Mouse (Mus musculus): ENCODE results near the gene Nup54.

Nup54 gene

DNA sequence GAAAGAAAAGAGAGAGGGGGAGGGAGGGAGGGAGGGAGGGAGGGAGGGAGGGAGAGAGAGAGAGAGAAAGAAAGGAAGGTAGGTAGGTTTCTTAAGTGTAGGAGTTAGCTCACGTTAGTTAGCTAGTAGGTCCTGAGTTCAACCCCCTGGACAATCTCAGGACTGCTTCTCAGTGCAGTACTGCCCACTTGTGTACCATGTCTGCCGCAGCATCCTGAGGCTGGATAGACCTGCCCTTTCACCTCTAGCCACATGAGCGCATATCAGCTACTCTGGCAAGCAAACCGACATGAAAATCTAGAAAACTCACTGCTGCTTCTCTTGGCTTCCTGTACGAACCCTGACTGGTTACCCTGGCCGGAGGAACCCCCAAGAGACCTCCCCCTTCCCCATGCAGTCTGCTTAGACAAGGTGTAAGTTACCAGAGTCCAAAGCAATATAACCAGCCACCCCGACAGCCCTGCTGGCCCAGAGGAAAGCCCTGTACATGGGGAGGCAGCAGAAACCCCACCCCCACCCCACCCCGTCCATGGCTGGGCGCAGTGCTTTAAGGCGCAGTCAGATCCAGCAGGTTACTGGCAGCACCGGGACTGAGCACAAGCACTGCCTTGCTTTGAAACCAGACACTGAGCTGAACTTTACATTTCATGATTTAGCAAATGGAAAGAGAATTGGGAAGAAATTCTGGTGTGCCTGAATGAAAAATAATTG is 21.6 kb downstream of the Nup54 start:
- peak; percentile 26 for DNase-seq (ENCODE audit: low read depth, low spot score)

DNA sequence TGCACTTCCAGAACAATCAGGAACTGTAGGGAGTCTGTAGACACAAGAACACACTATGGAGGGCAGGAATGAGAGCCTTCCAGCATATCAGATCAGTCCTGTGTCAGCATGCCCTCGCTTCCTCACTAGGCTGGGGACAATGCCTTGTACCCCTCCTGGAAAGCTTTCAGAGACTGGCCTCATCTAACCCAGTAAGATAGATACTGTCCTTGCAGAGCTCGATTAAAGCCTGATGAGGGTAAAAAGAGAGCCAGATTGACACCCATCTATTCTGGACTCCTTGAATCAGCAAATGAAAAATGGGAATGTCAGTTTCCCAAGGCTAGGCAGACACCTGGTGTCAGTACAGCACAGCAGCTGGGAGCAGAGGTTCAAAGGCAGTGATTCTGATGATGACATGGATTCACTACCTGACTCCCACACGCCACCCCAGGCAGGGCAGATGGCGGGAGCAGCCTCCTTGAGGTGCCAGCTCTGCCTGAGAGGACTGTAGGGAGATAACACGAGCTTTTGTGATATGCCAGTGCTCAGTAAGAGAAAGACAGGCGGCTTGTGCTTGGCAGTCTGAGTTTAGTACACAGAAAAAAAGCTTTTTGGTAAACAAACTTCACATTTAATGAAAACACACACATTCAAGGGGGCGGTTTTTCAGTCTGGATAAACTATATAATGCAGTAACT is 23.4 kb downstream of the Nup54 start:
- DNase-seq (ENCODE audit: low read depth, low spot score) = no peak

DNA sequence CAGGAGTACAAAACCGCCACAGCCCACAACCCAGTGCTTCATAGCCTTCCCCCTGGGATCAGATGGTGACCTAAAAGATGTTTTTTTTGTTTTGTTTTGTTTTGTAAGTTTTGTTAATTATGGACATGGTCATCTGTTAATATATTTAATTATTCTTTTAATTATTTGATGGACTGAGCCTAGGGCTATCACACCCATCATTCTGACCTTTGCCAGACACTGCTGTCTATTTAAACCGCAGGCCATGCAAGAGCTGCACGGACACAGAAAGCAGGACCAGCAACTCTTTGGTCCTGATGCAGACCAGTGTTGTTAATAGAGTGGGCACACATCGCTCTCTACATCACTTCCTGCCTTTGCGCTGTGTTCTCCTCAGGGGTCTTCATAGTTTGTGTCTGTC is 24.5 kb downstream of the Nup54 start:
- DNase-seq (ENCODE audit: low read depth, low spot score) = no peak

DNA sequence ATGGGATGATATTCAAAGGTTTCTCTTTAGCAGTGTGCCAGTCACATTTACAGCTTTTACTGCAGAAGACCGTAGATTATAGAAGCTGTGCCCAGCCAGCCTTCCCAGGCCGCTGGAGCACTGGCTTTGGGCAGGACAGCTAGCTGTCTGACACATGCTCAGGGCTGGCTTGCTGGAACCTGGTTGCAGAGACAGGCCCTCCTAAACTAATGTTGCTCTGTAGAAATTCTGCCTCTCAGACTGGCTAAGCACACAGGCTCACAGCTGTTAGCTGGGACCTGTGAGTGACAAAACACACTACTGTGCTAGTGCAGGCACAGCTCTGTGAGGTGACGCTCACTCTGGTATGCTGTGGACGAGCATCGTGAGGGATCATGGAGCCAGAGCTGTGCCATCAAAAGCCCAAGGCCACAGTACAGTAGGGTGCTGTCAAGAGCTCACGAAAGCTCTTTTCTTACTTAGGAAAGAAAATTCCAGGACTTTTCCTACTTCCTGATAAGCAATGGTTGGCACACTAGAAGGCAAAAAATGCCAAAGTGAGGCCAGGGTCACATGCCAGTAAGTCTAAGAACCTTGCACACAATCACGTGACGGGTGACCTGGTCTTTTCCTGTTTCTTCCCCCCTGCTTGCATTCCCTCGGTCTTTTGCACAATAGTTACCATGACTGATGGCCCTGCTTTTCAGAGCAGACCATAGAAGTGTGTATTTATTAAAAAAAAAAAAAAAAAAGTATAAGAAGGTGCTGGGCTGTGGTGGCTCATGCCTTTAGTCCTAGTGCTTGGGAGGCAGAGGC is 25.5 kb downstream of the Nup54 start:
- DNase-seq (ENCODE audit: low read depth, low spot score) = no peak

DNA sequence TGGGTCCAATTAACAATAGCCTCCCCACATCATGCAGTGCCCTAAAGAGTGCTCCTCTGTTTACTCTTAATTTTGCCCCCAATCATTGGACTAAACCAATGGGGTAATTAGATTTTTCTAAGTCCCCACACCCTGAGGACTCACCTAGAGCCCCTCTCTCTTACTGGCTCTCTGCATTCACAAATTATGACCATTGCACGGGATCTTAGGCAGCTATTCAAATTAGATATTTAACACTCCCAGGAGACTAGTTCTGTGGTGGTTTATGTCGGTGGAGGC is 30.7 kb downstream of the Nup54 start:
- DNase-seq (ENCODE audit: low read depth, low spot score) = no peak

DNA sequence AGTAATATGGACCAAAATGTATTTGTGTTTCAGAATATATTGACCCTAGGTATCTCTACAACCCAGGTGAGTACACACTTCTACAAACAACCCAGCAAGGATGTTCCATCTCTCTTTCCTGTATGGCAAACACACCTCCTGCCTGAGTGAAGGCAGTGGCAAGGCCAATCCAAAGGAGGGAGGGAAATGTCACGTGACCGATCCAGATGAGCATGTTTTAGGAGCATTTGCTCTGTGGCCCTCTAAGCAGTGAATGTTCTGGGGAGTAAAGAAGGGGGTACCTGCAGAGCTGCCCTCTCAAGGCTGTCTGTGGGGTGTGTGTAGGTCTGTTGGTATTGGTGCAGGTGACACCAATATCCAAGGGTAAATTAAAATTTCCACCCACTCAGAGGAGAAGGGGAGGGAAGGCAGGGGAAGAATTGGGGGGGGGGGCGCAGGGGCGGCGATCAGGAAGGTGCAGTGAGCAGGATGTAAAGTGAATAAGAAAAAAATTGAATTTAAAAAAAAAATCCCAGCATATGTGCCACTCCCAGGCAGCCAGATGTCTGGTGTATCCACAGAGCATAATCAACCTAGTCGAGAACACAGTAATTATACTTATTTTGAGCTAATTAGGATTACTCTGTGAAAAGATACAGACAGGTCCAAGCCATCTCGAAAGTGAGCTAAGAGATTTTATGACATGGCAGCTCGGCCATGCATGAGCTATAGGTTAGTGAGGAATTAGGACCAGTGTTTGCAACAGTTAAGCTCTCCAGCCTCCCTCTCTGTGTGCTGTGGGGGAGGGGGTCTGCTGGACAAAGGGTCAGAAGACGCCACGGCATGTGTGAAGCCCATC is 31.2 kb downstream of the Nup54 start:
- no peak for DNase-seq (ENCODE audit: low read depth, low spot score)

DNA sequence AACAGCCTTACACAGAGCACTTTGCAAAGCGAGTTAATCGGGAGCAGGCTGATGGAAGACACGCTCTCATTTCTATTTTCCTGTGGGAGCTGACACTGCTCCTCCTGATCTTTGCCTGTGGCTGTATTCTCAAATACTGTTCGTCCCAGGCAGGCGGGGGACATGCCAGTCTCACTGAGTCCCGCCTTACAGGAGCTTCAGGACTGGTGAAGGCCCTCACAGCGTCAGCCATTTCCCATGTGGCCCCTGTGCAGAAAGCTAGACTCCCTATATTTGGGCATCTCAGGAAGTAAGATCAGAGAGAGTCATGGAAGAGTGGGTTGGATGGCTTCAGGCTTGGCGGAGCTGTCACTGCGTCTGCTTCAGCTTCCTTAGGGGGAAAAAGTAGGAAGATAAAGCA is 32.2 kb downstream of the Nup54 start:
- DNase-seq (ENCODE audit: low read depth, low spot score) = peak; percentile 39

DNA sequence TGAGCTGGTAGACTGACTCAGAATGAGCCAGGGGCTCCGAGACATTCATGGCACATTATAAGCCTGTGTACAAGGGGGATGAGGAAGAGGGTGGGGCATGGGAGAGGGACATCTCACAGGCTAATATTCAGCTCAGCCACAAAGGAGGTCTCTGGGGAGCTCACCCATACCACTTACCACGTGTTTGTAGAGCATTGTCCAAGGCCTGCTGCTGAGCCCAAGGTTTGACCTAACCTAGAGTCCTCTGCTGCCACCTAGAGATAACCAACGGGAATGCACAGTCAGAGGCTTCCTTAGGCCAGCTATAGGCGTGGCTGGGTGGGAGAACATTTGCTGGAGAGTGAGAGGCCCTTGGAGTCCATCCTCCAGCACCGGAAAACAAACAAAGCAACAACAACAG is 36.9 kb downstream of the Nup54 start:
- DNase-seq (ENCODE audit: low read depth, low spot score) = peak; percentile 90

DNA sequence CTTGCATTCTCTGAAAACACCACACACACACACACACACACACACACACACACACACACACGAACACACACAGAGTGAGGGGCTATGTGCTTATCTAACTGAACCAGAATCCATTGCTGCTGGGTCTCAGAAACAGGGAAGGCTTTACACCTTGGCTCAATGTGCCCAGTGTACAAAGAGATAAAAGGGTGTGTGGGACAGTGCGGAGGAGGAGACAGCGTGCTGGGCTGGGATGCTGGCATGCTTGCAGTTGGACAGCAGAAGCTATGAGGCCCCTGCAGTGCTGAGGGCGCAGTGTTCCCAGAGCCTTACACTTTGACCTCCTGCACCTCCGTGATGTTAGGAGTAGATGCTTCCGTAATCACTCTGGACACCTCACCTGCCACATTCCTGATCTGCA is 38.5 kb downstream of the Nup54 start:
- DNase-seq (ENCODE audit: low read depth, low spot score) = no peak

DNA sequence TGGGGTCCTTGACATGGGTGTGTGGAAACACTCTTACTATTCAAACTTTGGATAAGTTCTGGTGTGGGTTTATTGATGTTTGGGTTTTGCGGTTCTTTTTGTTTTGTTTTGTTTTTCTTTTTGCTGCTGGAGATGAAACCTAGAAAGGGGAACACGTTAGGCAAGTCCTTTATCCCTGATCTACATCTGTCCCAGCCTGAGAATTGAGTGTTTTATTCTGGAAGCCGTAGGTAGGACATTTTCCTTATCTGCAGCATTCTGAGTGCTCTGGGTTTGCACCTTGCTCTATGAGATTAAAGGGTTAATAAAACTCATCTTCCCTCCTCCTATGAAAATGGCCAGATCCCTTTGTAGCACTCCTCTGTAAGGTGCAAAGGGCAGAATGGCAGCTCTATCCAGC is 39.3 kb downstream of the Nup54 start:
- DNase-seq (ENCODE audit: low read depth, low spot score) = no peak

DNA sequence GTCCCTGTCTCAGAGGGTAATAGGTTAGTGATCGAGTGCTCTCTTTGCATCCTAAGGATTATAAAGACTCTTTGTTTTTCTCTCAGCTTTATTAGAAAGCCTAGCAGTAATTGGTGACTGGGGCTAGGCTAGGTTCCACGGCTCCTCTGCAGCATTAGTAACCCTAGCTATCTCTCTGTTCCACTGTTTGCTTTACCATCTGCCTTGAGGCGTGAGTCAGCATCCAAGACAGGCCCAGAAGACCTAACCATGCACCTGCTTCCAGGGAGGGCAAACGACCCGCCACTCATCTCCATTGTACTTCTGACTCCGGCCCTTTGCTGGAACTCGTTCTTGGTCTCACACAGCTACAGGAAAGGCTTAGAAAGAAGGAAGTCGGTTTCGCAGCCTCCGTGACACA is 41.2 kb downstream of the Nup54 start:
- no peak for DNase-seq (ENCODE audit: low read depth, low spot score)

DNA sequence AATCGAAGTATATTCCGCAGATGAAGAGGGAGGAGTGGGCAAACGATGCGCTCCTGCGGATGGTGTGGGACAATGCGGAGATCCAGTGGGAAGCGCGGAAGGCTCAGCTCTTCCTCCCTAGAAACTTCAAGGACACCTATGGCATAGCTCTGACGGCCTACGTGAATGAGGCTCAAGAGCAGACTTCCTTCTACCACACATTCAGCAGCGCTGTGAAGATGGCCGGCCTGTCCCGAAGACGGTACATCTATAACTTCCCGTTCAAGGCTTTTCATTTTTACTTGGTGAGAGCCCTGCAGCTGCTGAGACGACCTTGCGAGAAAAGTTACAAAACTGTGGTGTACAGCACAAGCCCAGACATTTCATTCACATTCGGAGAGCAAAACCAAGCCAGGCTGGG is 42.5 kb downstream of the Nup54 start:
- peak; percentile 30 for DNase-seq (ENCODE audit: low read depth, low spot score)

DNA sequence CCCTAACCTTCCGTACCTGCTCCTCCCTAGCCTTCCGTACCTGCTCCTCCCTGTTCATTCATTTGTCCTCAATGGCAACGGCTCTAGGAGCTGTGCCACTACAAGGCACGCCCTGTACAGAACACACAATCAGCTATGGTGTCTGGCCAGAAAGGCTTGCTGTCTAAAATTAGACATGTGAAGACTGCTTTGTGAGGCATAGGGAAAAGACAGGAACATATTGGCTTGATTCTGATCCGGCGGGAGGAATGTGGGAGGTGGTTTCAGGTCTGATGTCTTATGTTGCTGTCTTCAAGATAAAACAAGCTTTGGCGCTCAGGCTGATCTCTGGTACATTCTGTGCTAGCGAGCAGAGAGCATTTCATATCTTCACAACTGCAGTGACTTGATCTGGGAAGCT is 44.4 kb downstream of the Nup54 start:
- DNase-seq (ENCODE audit: low read depth, low spot score) = no peak

DNA sequence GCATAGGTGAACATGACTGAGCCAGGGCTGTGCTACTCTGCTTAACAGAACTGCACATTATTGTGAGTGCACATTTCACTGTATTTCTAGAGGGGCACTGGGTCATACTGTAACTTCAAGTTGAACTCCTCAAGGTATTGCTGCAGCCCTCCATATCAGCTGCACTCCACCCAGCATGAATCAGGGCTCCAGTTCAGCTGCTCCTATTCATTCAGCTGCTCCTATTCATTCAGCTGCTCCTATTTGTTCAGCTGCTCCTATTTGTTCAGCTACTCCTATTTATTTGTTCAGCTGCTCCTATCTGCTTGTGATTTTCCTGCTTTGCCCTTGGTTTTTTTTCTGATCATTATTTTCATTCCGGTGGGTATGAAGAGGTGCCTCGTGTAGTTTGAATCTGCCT is 45.0 kb downstream of the Nup54 start:
- no peak for DNase-seq (ENCODE audit: low read depth, low spot score)

DNA sequence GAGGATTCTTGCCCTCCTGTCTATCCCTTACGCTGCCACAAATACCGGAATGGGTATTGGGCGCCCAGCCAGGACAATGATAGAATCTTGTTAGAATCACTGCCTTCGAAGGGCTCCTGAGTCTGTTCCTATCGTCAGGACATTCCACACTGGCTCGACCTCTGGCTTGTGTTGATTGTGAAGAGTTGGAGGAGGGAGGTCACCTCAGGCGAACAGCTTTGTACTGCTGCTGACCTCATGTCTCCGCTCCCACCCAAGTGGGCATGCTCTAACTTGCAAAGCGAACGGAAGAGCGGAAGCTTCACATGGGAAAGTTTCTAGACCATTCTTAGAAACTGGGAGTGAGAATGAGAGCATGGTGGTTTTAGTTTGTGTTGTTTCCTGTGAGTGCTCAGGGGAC is 47.6 kb downstream of the Nup54 start:
- DNase-seq (ENCODE audit: low read depth, low spot score) = no peak

DNA sequence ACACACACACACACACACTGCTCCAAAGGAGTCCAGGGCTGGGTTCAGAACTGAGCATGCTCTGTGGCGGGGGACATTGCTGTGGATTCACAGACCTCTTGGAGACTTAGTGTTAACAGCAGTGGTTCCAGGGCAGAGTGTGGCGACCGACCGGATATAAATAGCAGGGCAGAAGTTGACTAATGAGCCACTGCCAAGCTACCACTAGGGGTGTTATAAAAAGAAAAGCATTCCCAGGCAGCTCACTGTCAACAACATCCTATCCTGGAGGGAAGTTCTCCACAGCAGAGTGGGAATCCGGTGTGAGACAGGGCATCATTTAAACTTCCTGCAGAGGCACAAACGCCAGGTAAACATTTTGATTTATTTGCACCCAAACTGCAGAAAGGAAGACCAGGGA is 48.4 kb downstream of the Nup54 start:
- DNase-seq (ENCODE audit: low read depth, low spot score) = peak; percentile 50

DNA sequence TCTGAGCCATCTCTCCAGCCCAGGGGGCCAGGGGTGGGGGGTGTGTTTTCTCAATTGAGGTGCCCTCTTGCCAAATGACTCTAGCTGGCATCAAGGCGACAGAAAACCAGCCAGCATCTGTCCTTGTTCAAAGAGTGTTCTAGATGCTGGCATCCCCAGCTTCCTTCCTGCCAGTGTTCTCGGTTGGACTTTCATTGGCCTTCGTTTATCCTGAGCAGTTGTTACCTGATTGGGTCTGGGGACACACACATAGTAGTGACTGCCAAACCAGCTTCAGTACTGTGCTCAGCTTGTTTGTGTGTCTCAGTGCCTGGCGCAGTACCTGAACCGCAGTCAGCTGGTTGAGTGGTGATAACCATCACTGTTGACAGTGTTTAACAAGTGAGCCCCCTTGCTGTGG is 48.9 kb downstream of the Nup54 start:
- DNase-seq (ENCODE audit: low read depth, low spot score) = no peak

DNA sequence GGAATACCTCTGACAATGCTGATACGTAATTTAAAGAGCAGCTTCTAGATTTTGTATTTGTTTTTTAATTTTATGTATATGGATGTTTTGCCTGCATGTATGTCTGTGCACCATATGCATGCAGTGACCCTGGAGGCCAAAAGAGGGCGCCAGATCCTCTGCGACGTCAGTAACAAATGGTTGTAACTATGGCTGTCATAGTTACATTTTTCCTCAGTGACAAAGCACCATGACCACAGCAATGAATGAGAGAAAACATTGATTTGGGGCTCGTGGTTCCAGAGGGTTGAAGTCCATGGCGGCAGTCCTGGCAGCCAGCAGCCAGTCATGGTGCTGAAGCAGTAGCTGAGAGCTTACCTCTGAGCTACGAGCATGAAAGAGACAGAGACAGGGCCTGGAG is 50.2 kb downstream of the Nup54 start:
- peak; percentile 61 for DNase-seq (ENCODE audit: low read depth, low spot score)

DNA sequence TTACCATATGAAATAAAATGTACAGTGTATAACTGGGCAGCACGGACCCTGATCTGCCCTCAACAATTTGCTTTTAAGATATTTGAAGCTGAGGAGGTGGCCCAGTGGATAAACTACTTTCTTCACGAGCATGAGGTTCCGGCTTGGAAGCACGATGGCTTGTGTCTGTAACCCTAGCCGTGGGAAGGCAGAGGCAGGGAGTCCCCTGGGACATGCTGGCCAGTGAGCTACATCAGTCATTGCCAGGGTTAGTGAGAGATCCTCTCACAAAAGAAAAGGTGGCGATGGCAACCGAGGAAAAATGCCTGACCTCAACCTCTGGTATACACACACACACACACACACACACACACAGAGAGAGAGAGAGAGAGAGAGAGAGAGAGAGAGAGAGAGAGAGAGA is 51.3 kb downstream of the Nup54 start:
- DNase-seq (ENCODE audit: low read depth, low spot score) = no peak

DNA sequence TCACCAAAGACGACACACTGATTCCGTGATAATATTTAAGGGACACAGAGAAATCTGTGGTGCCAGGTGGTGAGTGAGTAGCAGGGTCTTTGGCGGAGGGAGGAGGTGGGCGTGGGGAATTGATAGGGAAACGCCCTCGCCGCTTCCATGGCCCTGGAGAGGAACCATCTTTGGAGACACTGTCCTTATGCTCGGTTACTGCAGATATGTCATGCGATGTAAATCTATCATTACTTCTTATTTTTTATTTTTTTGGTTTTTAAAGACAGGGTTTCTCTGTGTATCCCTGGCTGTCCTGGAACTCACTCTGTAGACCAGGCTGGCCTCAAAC is 52.7 kb downstream of the Nup54 start:
- no peak for DNase-seq (ENCODE audit: low read depth, low spot score)

DNA sequence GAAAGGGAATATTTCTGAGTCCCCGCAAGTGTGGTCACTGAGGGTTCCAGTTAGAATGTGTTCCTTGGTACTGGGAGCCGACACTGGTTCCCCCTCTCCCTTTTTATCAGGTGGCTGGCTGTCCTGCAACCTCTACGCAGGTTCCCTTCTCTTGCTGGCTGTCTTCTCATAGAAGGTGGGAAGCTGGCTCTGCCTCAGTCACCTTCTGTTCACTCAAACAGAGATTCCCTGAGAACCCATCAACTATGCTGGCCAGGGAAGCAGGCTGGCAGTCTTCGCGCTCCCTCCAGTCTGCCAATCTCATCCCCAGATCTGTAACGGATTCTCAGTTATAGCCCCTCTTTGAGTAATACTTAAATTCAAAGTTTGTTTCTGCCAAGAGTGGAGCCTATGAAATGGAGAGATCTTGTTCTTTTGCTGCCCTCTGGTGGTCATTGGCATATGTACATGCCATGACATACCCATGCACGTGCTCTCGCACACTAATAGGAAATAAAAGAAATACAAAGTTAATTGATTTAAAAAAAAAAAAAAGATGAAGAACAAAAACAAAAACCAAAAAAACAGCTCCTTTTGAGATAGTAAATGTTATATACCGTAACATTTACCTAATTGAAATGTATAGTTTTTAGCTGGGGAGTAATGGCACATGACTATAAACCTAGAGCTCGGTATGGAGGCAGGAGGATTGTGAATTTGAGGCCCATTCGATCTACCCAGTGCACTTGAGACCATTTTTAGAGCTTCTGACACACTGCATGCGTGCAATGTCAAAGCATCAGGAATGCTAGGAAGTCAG is 53.3 kb downstream of the Nup54 start:
- peak; percentile 84 for DNase-seq (ENCODE audit: low read depth, low spot score)

Measured in ZHBTc4 (cell line).